Mouse (Mus musculus) c-Kit-positive CD71-positive TER-119-negative erythroid progenitor cells, embryonic 14.5 days (primary cell): ENCODE measurements around the gene H2-M11.

ENCODE experiments used
- DNase-seq: peaks from one replicate; pipeline ENCODE4 v3.0.0-alpha.2; 2013; ENCODE audit warnings: low read depth

H2-M11 gene

GRCm38 (mm10) chr17:36546775-36547174 lies at the start of gene H2-M11:
TSS of gene H2-M11 (plus strand) at chr17:36547075.
- DNase-seq = no peak

- no peak for DNase-seq
These were observed 46.4 kb upstream of the H2-M11 start for GRCm38 (mm10) chr17:36500435-36500834.

GRCm38 (mm10) chr17:36503910-36504309 lies 43.0 kb upstream of the H2-M11 start:
- DNase-seq = no peak
